Mouse (Mus musculus): ENCODE data around the gene Clcn7.

Gene Clcn7

GRCm38 (mm10) chr17:25210680-25211466 lies 77.7 kb downstream of the Clcn7 start:
- in situ Hi-C loops (cut with MboI, MseI), result no loop called here

GRCm38 (mm10) chr17:25211705-25212104 lies 78.5 kb downstream of the Clcn7 start:
- in situ Hi-C loops (cut with MboI, MseI), result no loop called here

All from T-helper 2 cell (primary cell).